Mouse (Mus musculus) R1 (cell line): ENCODE measurements around the gene Robo4.

Experiments
- DNase-seq: peaks from one replicate; pipeline ENCODE4 v3.0.0-alpha.2; 2018; ENCODE audit warnings: low read depth, low spot score

Gene Robo4

GRCm38 (mm10) chr9:37453328-37453727 lies 51.6 kb downstream of the Robo4 start:
- DNase-seq, result no peak

GRCm38 (mm10) chr9:37454011-37454492 lies 52.4 kb downstream of the Robo4 start:
- DNase-seq, result no peak

GRCm38 (mm10) chr9:37454991-37455390 lies 53.3 kb downstream of the Robo4 start:
- no peak for DNase-seq

- no peak for DNase-seq
These were observed 54.2 kb downstream of the Robo4 start for GRCm38 (mm10) chr9:37455868-37456267.

- peak; percentile 51 for DNase-seq
These were observed 54.8 kb downstream of the Robo4 start for GRCm38 (mm10) chr9:37456481-37456910.

GRCm38 (mm10) chr9:37457151-37457550 lies 55.5 kb downstream of the Robo4 start:
- no peak for DNase-seq

- no peak for DNase-seq
These were observed 58.0 kb downstream of the Robo4 start for GRCm38 (mm10) chr9:37459665-37460042.

GRCm38 (mm10) chr9:37460043-37460960 lies 58.6 kb downstream of the Robo4 start:
- peak; percentile 66 for DNase-seq

GRCm38 (mm10) chr9:37460961-37461340 lies 59.3 kb downstream of the Robo4 start:
- DNase-seq, result no peak

GRCm38 (mm10) chr9:37461571-37461970 lies 59.9 kb downstream of the Robo4 start:
- DNase-seq, result no peak

- DNase-seq, result peak; percentile 68
These were observed 61.1 kb downstream of the Robo4 start for GRCm38 (mm10) chr9:37462764-37463163.
